Mouse (Mus musculus): ENCODE measurements around the gene Kirrel3. TPM values are rescaled to one million over a fixed set of nuclear protein-coding genes. Genes with fewer than 3 reads are reported as not detected.

Gene Kirrel3
- 0.73 and 0.89 TPM in 2 replicates for polyA plus RNA-seq (2012; rRNA removed)

GRCm38 (mm10) chr9:34485759-34486431, at the start of gene Kirrel3:
Gene Kirrel3, plus strand, starts transcription at chr9:34485894.

Measured in ovary, adult 2 months (tissue).